In genomic region chr16:33731291-33731690, GRCm38 (mm10) we compare ENCODE assay signal across 19 mouse cellular contexts. TPM values are rescaled to one million over a fixed set of nuclear protein-coding genes. Genes with fewer than 3 reads are reported as not detected.
DNase-seq lines count a peak whose midpoint lies in the region; ATAC-seq and TF ChIP-seq lines count a peak whose summit lies in the region.
"Had no signal": no experiment of that assay in that cellular context is flagged by ENCODE, and none has a peak within 500 bp of the region (broad histone marks: within the 10 kb centered on the region; RNA-seq: fewer than 3 reads in every experiment).

No protein-coding gene starts in this region.

- no peak overlapping the region for H3K4me3 ChIP-seq in forebrain, embryonic 13.5 days
- H3K4me3 ChIP-seq in forebrain, embryonic 11.5 days (ENCODE audit: low read depth, low read length) = no peak overlapping the region
- H3K4me3 ChIP-seq in liver, embryonic 13.5 days (replicated peaks) = no peak overlapping the region
- H3K4me3 ChIP-seq in liver, embryonic 11.5 days (ENCODE audit: low read depth, low read length) = no peak overlapping the region
- no peak overlapping the region for H3K4me3 ChIP-seq in bone marrow, adult 2 months (replicated peaks; ENCODE audit: control insufficient read depth, low read depth, low read length)
- H3K4me3 ChIP-seq in lung, postnatal 0 days (ENCODE audit: low read depth, low read length) = no peak overlapping the region
- H3K4me3 ChIP-seq: embryonic facial prominence, embryonic 15.5 days; erythroblast, embryonic 14.5 days; heart, embryonic 13.5 days; hindbrain, embryonic 15.5 days had no signal

- H3K27me3 ChIP-seq in forebrain, embryonic 13.5 days = no peaks in the 10 kb centered on the region
- H3K27me3 ChIP-seq in forebrain, embryonic 11.5 days (ENCODE audit: control insufficient read depth, insufficient read depth, low read length) = no peaks in the 10 kb centered on the region
- no peaks in the 10 kb centered on the region for H3K27me3 ChIP-seq in liver, embryonic 13.5 days
- H3K27me3 ChIP-seq in liver, embryonic 11.5 days (replicated peaks; ENCODE audit: control insufficient read depth, insufficient read depth, low read length) = no peaks in the 10 kb centered on the region
- no peaks in the 10 kb centered on the region for H3K27me3 ChIP-seq in lung, postnatal 0 days (replicated peaks; ENCODE audit: insufficient read depth, low read length)
- H3K27me3 ChIP-seq: embryonic facial prominence, embryonic 15.5 days; heart, embryonic 13.5 days; hindbrain, embryonic 15.5 days had no signal

- no peak for TF ChIP-seq CTCF in bone marrow, adult 2 months (IDR thresholded peaks at IDR 0.05; ENCODE audit: control insufficient read depth, insufficient read depth, low read length)
- TF ChIP-seq CTCF in lung, postnatal 0 days (IDR thresholded peaks at IDR 0.05) = no peak

- H3K36me3 ChIP-seq in forebrain, embryonic 13.5 days (ENCODE audit: poor library complexity, severe bottlenecking) = peaks cover 43% of the 10 kb centered on the region
- H3K36me3 ChIP-seq in forebrain, embryonic 11.5 days (ENCODE audit: control insufficient read depth, insufficient read depth, low read length) = peaks cover 14% of the 10 kb centered on the region
- peaks cover 21% of the 10 kb centered on the region for H3K36me3 ChIP-seq in liver, embryonic 13.5 days
- H3K36me3 ChIP-seq in liver, embryonic 11.5 days (ENCODE audit: control insufficient read depth, insufficient read depth, low read length) = peaks cover 7% of the 10 kb centered on the region
- H3K36me3 ChIP-seq in lung, postnatal 0 days (ENCODE audit: insufficient read depth, low read length) = peaks cover 18% of the 10 kb centered on the region; the same call in 1 of the 2 replicates
- H3K36me3 ChIP-seq: hindbrain, embryonic 15.5 days had no signal

- no peak for DNase-seq in forebrain, embryonic 11.5 days (ENCODE audit: low spot score)
- no peak for DNase-seq in liver, embryonic 13.5 days
- DNase-seq in liver, embryonic 11.5 days (ENCODE audit: low spot score) = no peak
- no peak for DNase-seq in frontal cortex, postnatal 14 days (ENCODE audit: low spot score in 2 of 2)
- DNase-seq in lung, postnatal 0 days (ENCODE audit: low spot score) = no peak
- DNase-seq: adrenal gland, postnatal 10 days; cerebellum, adult 18-20 months; cerebellum, adult 9-11 months; embryo, embryonic 11 days; gastrocnemius, postnatal 36 days; heart, adult 11 months; heart, postnatal 36 days had no signal

- H3K4me1 ChIP-seq in forebrain, embryonic 13.5 days = peaks cover 44% of the 10 kb centered on the region
- peaks cover 17% of the 10 kb centered on the region; the same call in 1 of the 2 replicates for H3K4me1 ChIP-seq in forebrain, embryonic 11.5 days (replicated peaks; ENCODE audit: control insufficient read depth, insufficient read depth, low read length)
- peaks cover 50% of the 10 kb centered on the region for H3K4me1 ChIP-seq in liver, embryonic 13.5 days (replicated peaks)
- peaks cover 20% of the 10 kb centered on the region for H3K4me1 ChIP-seq in liver, embryonic 11.5 days (replicated peaks; ENCODE audit: control insufficient read depth, insufficient read depth, low read length)
- peaks cover 8% of the 10 kb centered on the region for H3K4me1 ChIP-seq in bone marrow, adult 2 months (ENCODE audit: control insufficient read depth, insufficient read depth, low read length)
- no peaks in the 10 kb centered on the region for H3K4me1 ChIP-seq in lung, postnatal 0 days (ENCODE audit: insufficient read depth, low read depth, low read length)

- H3K27ac ChIP-seq in forebrain, embryonic 13.5 days = peak overlapping the region; percentile 69; the same call in 1 of the 2 replicates
- H3K27ac ChIP-seq in forebrain, embryonic 11.5 days (ENCODE audit: low read depth, low read length) = no peak overlapping the region
- 0 out of 2 replicates have a peak overlapping the region, but pooled peaks have one; percentile 20 for H3K27ac ChIP-seq in liver, embryonic 13.5 days
- no peak overlapping the region for H3K27ac ChIP-seq in liver, embryonic 11.5 days (ENCODE audit: low read depth, low read length)
- H3K27ac ChIP-seq in bone marrow, adult 2 months (ENCODE audit: control insufficient read depth, insufficient read depth, low read depth, low read length, poor library complexity) = peak overlapping the region; percentile 11
- H3K27ac ChIP-seq in lung, postnatal 0 days (ENCODE audit: low read length) = no peak overlapping the region
- H3K27ac ChIP-seq: embryonic facial prominence, embryonic 15.5 days; heart, embryonic 13.5 days; hindbrain, embryonic 15.5 days had no signal

- no peak for TF ChIP-seq POLR2A in bone marrow, adult 2 months (IDR thresholded peaks at IDR 0.05; ENCODE audit: borderline replicate concordance, control insufficient read depth, low read depth, low read length)

- H3K9me3 ChIP-seq in forebrain, embryonic 13.5 days (replicated peaks) = no peaks in the 10 kb centered on the region
- no peaks in the 10 kb centered on the region for H3K9me3 ChIP-seq in forebrain, embryonic 11.5 days (ENCODE audit: control insufficient read depth, low read length)
- no peaks in the 10 kb centered on the region for H3K9me3 ChIP-seq in liver, embryonic 13.5 days (replicated peaks)
- no peaks in the 10 kb centered on the region for H3K9me3 ChIP-seq in liver, embryonic 11.5 days (ENCODE audit: control insufficient read depth, low read length)
- H3K9me3 ChIP-seq in lung, postnatal 0 days (ENCODE audit: low read length) = no peaks in the 10 kb centered on the region
- H3K9me3 ChIP-seq: embryonic facial prominence, embryonic 15.5 days; heart, embryonic 13.5 days; hindbrain, embryonic 15.5 days had no signal

- no peak for TF ChIP-seq EP300 in lung, postnatal 0 days (IDR thresholded peaks at IDR 0.05)

- no peak overlapping the region for H3K4me2 ChIP-seq in forebrain, embryonic 13.5 days
- H3K4me2 ChIP-seq in forebrain, embryonic 11.5 days (ENCODE audit: low read depth, low read length, severe bottlenecking) = no peak overlapping the region
- no peak overlapping the region for H3K4me2 ChIP-seq in liver, embryonic 13.5 days
- no peak overlapping the region for H3K4me2 ChIP-seq in liver, embryonic 11.5 days
- H3K4me2 ChIP-seq in lung, postnatal 0 days (replicated peaks; ENCODE audit: low read depth, low read length) = no peak overlapping the region
- H3K4me2 ChIP-seq: embryonic facial prominence, embryonic 15.5 days; heart, embryonic 13.5 days; hindbrain, embryonic 15.5 days had no signal

- no peak overlapping the region for H3K9ac ChIP-seq in forebrain, embryonic 13.5 days
- H3K9ac ChIP-seq in forebrain, embryonic 11.5 days (ENCODE audit: low read length) = no peak overlapping the region
- H3K9ac ChIP-seq in liver, embryonic 13.5 days = no peak overlapping the region
- H3K9ac ChIP-seq in liver, embryonic 11.5 days (ENCODE audit: low read depth, low read length) = no peak overlapping the region
- no peak overlapping the region for H3K9ac ChIP-seq in lung, postnatal 0 days (replicated peaks; ENCODE audit: low read depth)
- H3K9ac ChIP-seq: embryonic facial prominence, embryonic 15.5 days; heart, embryonic 13.5 days; hindbrain, embryonic 15.5 days had no signal

- WGBS in forebrain, embryonic 13.5 days = 78% methylated on average over 12 of the region's 12 CpGs
- 93% methylated on average over 12 of the region's 12 CpGs for WGBS in forebrain, embryonic 11.5 days
- 83% methylated on average over 12 of the region's 12 CpGs for WGBS in liver, embryonic 13.5 days (ENCODE audit: insufficient replicate concordance)
- 88% methylated on average over 12 of the region's 12 CpGs for WGBS in liver, embryonic 11.5 days
- WGBS in bone marrow, adult 2 months = 84% methylated on average over 12 of the region's 12 CpGs
- 82% methylated on average over 12 of the region's 12 CpGs for WGBS in lung, postnatal 0 days

- ATAC-seq in forebrain, embryonic 13.5 days = no peak
- ATAC-seq in forebrain, embryonic 11.5 days (replicated peaks; ENCODE audit: low FRiP score) = no peak
- ATAC-seq in liver, embryonic 13.5 days (ENCODE audit: low read depth) = no peak
- no peak for ATAC-seq in liver, embryonic 11.5 days (replicated peaks; ENCODE audit: low FRiP score)
- no peak for ATAC-seq in lung, postnatal 0 days
- ATAC-seq: intestine, embryonic 16.5 days had no signal

RNA-seq across cellular contexts. Expression of gene Heg1, which starts 47.1 kb away (rescaled TPM):
- 21.3 and 22.3 TPM in 2 replicates for polyA plus RNA-seq in forebrain, embryonic 13.5 days (2015; fragmentation: Nextera tagmentation; extraction: Ambion mirVana)
- 39.8 and 43.9 TPM in 2 replicates for polyA plus RNA-seq in forebrain, embryonic 11.5 days (2014; fragmentation: Nextera tagmentation; extraction: Ambion mirVana)
- 4.1 and 5.2 TPM in 2 replicates for polyA plus RNA-seq in liver, embryonic 13.5 days (2015; fragmentation: Nextera tagmentation; extraction: Ambion mirVana)
- 14.6 and 17.7 TPM in 2 replicates for polyA plus RNA-seq in liver, embryonic 11.5 days (2014; fragmentation: Nextera tagmentation; extraction: Ambion mirVana)
- polyA plus RNA-seq in bone marrow, adult 2 months (2011; ENCODE audit: insufficient read depth, insufficient read length, low replicate concordance, missing spikeins) = 10.0 and 10.1 TPM in 2 replicates
- 33.5 and 36.2 TPM in 2 replicates for polyA plus RNA-seq in lung, postnatal 0 days (2015; fragmentation: Nextera tagmentation; extraction: Ambion mirVana)

Comparison
In these comparisons a context has a peak if more than half of its experiments do, and no peak if none do; other contexts are left out.
1. H3K27ac ChIP-seq: peak in forebrain, embryonic 13.5 days (single experiment), liver, embryonic 13.5 days (single experiment) and bone marrow, adult 2 months (single experiment); none in forebrain, embryonic 11.5 days (single experiment), liver, embryonic 11.5 days (single experiment) and lung, postnatal 0 days (single experiment).